Mouse (Mus musculus): Measurements from ENCODE around the gene Zdhhc25.

Gene Zdhhc25

GRCm38 (mm10) chr15:88600002-88600401, at the start of gene Zdhhc25:
Gene Zdhhc25, plus strand, starts transcription at chr15:88600302.
- DNase-seq, result no peak

DNA sequence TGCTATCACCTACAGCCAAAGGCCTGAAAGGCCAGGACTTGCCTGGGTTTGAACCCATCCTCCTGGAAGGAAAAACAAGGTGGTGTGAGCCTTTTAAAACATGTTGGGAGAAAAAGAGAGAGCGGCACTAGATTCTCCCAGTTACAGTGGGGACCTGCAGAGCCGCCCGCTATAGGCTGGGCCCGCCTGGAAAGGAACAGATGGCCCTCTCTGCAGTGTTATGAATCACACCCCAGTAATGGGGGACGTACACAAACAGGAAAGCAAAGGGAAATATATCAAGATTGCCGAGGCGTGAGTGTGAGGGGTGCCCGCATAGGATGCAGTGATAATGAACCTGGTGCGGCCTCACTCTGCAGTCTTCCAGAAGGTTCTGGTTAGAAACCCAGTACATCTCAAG, 47.2 kb upstream of the Zdhhc25 start:
- DNase-seq, result no peak

DNA sequence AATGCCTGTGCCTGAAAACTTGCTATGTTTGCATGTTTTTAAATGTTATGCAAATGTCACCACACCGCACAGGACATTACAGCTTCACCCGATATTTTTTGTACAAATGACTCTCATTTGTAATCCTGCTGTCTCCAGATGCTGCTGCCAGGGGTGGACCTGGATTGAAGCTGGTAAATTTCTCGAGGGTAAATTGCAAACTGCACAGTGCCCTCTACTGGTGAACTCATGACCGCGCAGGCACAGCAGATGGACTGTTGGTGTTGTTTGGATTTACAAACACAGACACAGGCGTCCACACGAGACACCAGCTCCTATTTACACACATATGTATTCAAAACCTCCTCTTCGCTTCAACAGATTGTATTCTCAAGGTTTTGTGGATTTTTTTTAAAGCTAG, 44.6 kb upstream of the Zdhhc25 start:
- peak; percentile 9 for DNase-seq

DNA sequence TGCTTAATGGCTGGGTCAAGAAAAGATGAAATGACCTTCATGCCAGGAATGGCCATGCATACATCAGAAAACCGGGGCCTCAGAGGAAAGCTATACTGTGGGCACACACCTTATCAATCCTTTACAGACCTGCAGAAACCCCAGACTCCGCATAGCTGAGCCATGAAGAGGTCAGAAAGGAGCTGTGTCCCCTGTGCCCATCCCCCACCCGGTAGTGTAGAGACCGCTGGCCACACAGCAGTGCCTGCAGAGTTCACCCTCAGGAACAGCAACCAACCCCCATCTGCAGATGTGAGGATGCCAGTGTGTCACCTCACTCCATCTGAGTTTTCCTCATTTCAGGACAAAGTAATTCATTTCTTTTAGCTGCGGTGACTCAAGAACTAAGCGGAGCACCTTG, 39.5 kb upstream of the Zdhhc25 start:
- no peak for DNase-seq

- no peak for DNase-seq
Measured at GRCm38 (mm10) chr15:88561058-88561730, 38.9 kb upstream of the Zdhhc25 start.

DNA sequence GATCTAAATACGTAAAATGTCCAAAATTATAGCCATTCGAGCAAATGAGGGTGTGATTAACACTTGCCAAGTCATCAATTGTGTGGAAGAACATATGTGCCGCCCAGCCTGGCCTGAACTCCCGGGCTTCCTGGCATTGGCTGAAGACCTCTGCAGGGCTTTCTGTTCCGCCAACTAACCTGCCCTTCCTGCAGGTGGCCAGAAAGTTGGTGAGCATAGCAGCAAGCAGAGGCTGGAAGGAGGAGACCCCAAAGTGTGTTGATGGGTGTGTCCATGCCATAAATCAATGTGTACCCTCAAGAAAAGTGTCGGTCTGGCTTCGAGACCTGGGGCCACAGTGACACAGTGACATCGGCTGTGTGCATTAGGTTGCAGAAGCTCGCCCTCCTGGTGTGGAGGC, 34.8 kb upstream of the Zdhhc25 start:
- no peak for DNase-seq

GRCm38 (mm10) chr15:88565806-88566205, 34.3 kb upstream of the Zdhhc25 start:
- DNase-seq, result no peak

DNA sequence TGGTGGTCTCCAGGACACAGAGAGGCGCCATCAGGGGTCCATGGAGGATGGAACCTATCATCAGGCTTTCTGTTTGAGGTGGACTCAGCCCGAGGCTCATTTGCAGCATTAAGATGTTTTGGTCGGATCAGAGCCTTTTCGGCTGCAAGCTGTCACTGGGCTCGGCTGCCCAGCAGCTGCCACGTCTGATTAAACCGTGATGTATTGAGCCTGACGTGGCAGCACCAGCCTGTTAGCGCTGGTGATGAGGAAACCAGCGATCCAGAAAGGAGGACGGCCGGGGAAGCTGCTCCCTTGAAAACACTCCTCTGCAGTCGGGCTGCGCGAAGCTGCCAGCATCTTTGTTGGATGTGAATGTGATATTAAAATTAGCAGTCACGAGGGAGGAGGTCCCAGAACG, 29.4 kb upstream of the Zdhhc25 start:
- DNase-seq, result no peak

DNA sequence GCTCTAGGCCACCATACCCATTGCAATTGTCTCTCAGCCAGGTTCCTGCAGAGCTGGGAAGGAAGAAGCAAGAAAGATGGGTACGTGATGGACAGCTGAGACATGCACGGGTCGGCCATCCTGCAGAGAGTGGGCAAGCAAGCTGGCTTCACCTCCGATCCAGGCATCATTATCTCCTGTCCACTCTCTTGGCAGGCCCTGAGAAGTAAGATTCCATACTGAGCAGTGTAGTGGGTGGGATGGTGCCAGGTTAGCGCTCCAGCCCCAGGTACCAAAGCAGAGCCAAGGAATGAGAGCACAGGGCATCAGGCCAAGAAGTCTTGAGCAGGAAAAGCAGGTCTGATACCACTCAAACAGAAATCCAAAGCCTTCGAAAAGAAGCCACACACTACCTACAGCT, 20.6 kb upstream of the Zdhhc25 start:
- DNase-seq, result no peak

DNA sequence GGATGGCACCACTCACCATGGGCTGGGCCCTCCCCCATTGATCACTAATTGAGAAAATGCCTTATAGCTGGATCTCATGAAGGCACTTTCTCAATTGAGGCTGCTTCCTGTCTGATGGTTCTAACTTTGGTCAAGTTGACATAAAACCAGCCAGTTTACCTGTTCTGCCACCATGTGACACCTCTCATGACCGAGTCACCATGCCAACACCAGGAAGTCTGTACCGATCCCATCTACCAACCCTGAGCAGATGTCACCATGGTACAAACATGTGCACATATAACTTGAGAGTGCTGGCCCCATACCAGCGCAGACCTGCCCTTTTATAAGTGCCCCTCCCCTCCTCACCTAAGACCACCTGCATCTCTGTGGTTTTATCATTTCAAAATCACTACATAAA, 2.4 kb downstream of the Zdhhc25 start:
- no peak for DNase-seq

- no peak for DNase-seq
Measured at GRCm38 (mm10) chr15:88603091-88603732, 3.1 kb downstream of the Zdhhc25 start.

- DNase-seq, result no peak
Measured at GRCm38 (mm10) chr15:88603733-88604119, 3.6 kb downstream of the Zdhhc25 start.

- no peak for DNase-seq
Measured at GRCm38 (mm10) chr15:88604669-88605414, 4.7 kb downstream of the Zdhhc25 start.

- DNase-seq, result no peak
Measured at GRCm38 (mm10) chr15:88605415-88605785, 5.3 kb downstream of the Zdhhc25 start.

DNA sequence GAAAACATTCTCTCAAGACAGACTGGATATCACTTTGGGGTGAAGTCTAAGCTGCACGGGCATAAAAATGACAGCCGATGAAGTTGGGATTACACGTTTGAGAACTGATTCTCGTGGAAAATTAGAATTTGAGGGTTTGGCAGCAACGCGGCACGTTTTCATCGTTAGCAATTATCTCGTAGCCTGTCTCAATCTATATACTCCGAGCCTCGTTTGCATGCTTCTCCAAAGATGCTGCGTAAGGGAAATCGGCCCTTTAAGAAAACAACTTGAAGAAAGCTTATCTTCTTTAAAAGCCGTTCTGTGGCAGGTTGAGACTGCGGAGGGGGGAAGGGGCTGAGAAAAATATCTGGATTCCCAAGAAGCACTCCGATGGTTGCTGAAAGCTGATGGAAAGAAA, 17.0 kb downstream of the Zdhhc25 start:
- no peak for DNase-seq

GRCm38 (mm10) chr15:88618008-88618773, 18.1 kb downstream of the Zdhhc25 start:
- DNase-seq, result no peak

DNA sequence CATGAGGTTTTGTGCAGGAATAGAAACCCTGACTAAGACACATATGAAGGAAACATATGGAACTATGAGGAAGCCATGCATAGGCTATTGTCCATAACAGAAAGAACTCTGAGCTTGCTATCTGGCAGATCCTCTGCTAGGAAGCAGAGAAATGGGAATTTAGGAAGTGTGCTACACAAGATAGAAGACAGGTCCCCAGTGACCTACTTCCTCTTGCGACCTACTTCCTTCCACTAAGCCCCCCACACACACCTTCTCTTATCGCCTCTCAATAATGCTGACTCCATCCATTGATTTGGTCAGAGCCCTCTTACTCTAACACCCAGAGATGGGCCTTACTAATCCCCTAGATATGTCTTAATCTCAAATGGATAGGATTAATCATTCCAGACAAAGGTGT, 19.9 kb downstream of the Zdhhc25 start:
- no peak for DNase-seq

- no peak for DNase-seq
Measured at GRCm38 (mm10) chr15:88623891-88624290, 23.8 kb downstream of the Zdhhc25 start.

- DNase-seq, result no peak
Measured at GRCm38 (mm10) chr15:88624874-88625277, 24.8 kb downstream of the Zdhhc25 start.

DNA sequence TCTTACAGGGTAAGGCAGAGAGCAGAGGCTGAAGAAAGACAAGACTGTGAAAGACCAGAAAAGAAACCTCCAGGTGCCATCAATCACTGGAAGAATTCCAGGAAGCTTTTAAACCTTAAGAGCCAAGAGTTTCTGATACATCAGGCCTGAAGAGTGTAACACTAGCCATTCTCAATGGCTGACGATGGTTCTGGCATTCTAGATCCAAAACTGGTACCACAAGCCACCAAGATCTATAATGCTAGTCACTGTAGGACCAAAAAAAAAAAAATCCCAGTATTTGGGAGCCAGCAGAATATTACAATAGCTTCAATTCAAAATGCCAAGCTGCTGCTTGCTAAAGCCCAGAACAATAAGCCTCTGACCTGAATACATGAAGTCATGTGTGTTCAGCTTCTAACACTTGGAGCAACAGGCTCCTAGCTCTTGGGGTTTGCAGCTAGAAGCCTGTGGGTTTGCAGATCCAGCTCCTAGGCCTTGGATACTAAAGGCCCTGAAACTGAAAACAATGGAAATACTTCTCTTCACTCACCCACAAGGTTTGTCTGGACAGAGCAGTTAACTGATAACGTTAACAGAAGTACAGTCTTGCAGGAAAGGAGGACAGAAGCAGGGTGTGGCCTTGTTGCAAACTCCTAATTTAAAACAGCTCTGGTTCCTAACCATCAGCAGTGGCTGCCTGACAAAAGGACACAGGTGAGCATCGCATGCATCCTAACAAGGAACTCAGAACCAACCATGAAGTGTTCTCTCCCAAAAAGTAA, 25.4 kb downstream of the Zdhhc25 start:
- no peak for DNase-seq

DNA sequence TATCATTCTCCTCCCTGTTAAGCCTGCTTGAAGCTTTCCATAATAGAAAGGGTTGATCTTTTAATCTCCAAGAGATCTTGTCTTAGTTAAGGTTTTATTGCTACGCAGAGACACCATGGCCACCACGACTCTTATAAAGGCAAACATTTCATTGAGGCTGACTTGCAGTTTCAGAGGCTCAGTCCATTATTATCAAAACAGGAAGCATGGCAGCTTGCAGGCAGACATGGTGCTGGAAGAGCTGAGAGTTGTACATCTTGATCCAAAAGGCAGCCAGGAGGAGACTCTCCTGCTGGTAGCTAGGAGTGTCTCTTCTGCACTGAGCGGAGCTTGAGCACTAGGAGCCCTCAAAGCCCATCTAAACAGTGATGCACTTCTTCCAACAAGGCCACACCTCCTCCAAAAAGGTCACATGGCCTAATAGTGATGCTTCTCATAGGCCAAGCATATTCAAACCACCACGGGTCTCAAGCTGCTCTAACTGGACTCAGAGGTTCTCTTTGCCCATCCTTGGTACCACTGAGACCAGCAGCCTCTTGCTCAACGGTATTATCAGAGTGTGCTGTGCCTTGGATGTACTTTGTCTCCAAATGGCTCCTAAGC, 26.9 kb downstream of the Zdhhc25 start:
- DNase-seq, result no peak

DNA sequence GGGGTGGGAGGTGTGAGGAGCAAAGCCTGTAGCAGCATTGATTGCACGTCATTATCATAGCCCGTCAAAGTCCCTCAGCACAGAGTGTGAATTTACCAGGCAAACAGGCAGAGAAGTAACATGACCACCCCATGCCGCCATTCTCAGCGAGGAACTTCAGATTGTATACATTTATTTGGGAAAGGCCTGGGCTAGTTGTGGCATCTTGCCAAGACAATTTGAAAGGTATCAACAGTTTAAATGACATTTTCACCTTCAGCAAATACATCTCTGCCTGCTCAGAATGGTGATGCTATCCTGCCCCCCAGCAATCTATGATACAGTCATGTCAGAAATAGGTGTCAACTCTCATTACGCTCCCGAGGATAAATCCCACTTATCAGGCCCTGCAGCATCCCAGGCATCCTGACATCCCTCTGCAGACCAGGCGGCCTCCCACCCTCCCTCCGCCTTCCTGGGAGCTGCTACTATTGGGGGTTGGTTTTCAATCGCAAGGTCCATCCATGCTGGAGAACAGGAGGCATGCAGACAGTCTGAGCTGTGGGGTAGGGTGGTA, 28.8 kb downstream of the Zdhhc25 start:
- DNase-seq, result no peak
